Comparison of ENCODE assay signal across 9 mouse cellular contexts in genomic region chr8:126721621-126722020, GRCm38 (mm10).
A peak's percentile ranks its signal among the peaks of the same experiment; 100 is the strongest.
DNase-seq lines count a peak whose midpoint lies in the region; ATAC-seq and TF ChIP-seq lines count a peak whose summit lies in the region.
"Had no signal": no experiment of that assay in that cellular context is flagged by ENCODE, and none has a peak within 500 bp of the region (broad histone marks: within the 10 kb centered on the region; RNA-seq: fewer than 3 reads in every experiment).

No protein-coding gene starts in this region.

- intact Hi-C loops in heart, postnatal 10 days (cut with DNase I) = loop anchor here (5.0 kb wide), 1 partner anchor 49 kb away; no protein-coding TSS in a partner anchor

- H3K9ac ChIP-seq in lung, embryonic 14.5 days = no peak overlapping the region
- H3K9ac ChIP-seq: liver, embryonic 14.5 days had no signal

- H3K9me3 ChIP-seq in lung, embryonic 14.5 days (ENCODE audit: low read depth, low read length) = no peaks in the 10 kb centered on the region

- DNase-seq in layer of hippocampus, adult 11-12 months (ENCODE audit: low spot score) = peak; percentile 37
- DNase-seq in layer of hippocampus, postnatal 14 days (ENCODE audit: low spot score in 2 of 2) = no peak
- peak; percentile 91 for DNase-seq in T-cell, adult 2 months (ENCODE audit: low spot score)
- DNase-seq in heart, postnatal 10 days = peak; percentile 65 to 66
- DNase-seq in lung, embryonic 14.5 days = peak; percentile 82
- DNase-seq in right cerebral cortex, postnatal 36 days (ENCODE audit: low spot score in 2 of 2) = peak; percentile 13 to 32
- no peak for DNase-seq in liver
- no peak for DNase-seq in urinary bladder, postnatal 25 days (ENCODE audit: low spot score)

- no peaks in the 10 kb centered on the region for H3K27me3 ChIP-seq in lung, embryonic 14.5 days (ENCODE audit: insufficient read depth, low read length)

- no peak for ATAC-seq in lung, embryonic 14.5 days (ENCODE audit: insufficient read depth)

- H3K36me3 ChIP-seq in lung, embryonic 14.5 days (ENCODE audit: insufficient read depth) = no peaks in the 10 kb centered on the region

- H3K4me2 ChIP-seq in lung, embryonic 14.5 days = no peak overlapping the region

- H3K27ac ChIP-seq in lung, embryonic 14.5 days (ENCODE audit: low read depth) = peak overlapping the region; percentile 10; the same call in 1 of the 2 replicates
- H3K27ac ChIP-seq: liver, embryonic 14.5 days had no signal

- 0 out of 2 replicates have a peak, but pooled peaks cover 3% of the 10 kb centered on the region for H3K4me1 ChIP-seq in lung, embryonic 14.5 days (ENCODE audit: insufficient read depth)

- WGBS in lung, embryonic 14.5 days = 53% methylated on average over 10 of the region's 10 CpGs

- no peak for TF ChIP-seq CTCF in lung, embryonic 14.5 days (IDR thresholded peaks at IDR 0.05; ENCODE audit: low read depth)

- no peak overlapping the region for H3K4me3 ChIP-seq in lung, embryonic 14.5 days (ENCODE audit: low read depth, low read length)

Comparison
In these comparisons a context has a peak if more than half of its experiments do, and no peak if none do; other contexts are left out.
1. DNase-seq: peak in layer of hippocampus, adult 11-12 months (single experiment), T-cell, adult 2 months (single experiment), heart, postnatal 10 days (2 of 2), lung, embryonic 14.5 days (single experiment) and right cerebral cortex, postnatal 36 days (2 of 2); none in layer of hippocampus, postnatal 14 days (0 of 2), liver (single experiment) and urinary bladder, postnatal 25 days (single experiment).